Mouse (Mus musculus): ENCODE measurements around the gene Plxnc1.

DNA sequence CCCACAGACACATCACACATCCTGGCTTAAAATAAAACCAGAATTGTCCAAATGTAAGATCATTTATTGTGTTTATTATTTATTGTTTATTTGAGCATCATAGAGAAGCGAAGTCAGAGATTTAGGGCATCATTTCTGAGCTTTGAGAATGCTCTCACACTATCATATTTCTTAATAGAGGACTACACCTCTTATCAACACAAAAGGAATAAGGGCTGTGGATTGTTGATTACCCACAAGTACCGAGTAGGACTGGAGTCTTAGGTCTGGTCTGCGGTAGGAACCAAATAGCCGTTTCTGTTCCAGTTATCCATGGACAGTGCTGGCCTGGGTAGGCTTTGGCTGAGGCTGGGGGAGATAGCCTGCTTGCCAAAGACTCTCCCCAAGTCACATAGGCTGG, 20.2 kb downstream of the Plxnc1 start:
- no peak for TF ChIP-seq MAFK (IDR thresholded peaks at IDR 0.05; ENCODE audit: insufficient read depth, low read depth, low read length)
- no peak for TF ChIP-seq ZC3H11A (IDR thresholded peaks at IDR 0.05; ENCODE audit: borderline replicate concordance, low read depth, low read length)
- no peak for TF ChIP-seq CHD2 (IDR thresholded peaks at IDR 0.05; ENCODE audit: low read depth, low read length)
- no peak for TF ChIP-seq ZNF384 (IDR thresholded peaks at IDR 0.05; ENCODE audit: low read depth, low read length)
